Mouse (Mus musculus) C2C12 (cell line): Measurements from ENCODE around the gene Isca1. TPM values are rescaled to one million over a fixed set of nuclear protein-coding genes. Genes with fewer than 3 reads are reported as not detected.
"Not testable (repeated sequence)": the region's sequence is repeated elsewhere in the genome, so short reads cannot be mapped to it uniquely, and the experiment has no call there.

ENCODE experiments used
- H3K27me3 ChIP-seq: one replicate; pipeline ENCODE4 v1.6.1; 2011; ENCODE audit not compliant: control insufficient read depth, insufficient read depth, insufficient read length
- H3K36me3 ChIP-seq: one replicate; pipeline ENCODE4 v1.6.1; 2011; ENCODE audit not compliant: control insufficient read depth, insufficient read depth
- H3K4me3 ChIP-seq: one replicate; pipeline ENCODE4 v1.5.1; 2011; ENCODE audit warnings: mild to moderate bottlenecking, control low read depth; ENCODE audit not compliant: poor library complexity, insufficient read depth, severe bottlenecking
- H3K79me2 ChIP-seq: one replicate; pipeline ENCODE4 v1.6.1; 2011; ENCODE audit not compliant: control insufficient read depth, insufficient read depth
- H3K79me3 ChIP-seq: one replicate; pipeline ENCODE4 v1.6.1; 2011; ENCODE audit warnings: low read depth, control low read depth
- H3ac ChIP-seq: one replicate; pipeline ENCODE3; 2011; ENCODE audit warnings: low read depth; ENCODE audit not compliant: control insufficient read depth, insufficient read length
- CEBPB ChIP-seq: IDR thresholded peaks from one replicate; pipeline ENCODE4 v1.6.1; 2011; ENCODE audit warnings: low read depth, mild to moderate bottlenecking, control low read depth, moderate library complexity
- CTCF ChIP-seq: IDR thresholded peaks from one replicate; pipeline ENCODE4 v1.5.1; 2011; ENCODE audit not compliant: control insufficient read depth, insufficient read depth, insufficient read length
- FOSL1 ChIP-seq: IDR thresholded peaks from one replicate; pipeline ENCODE4 v1.8.0; 2011; ENCODE audit warnings: mild to moderate bottlenecking, low read length; ENCODE audit not compliant: poor library complexity, insufficient read depth, severe bottlenecking
- MAX ChIP-seq: IDR thresholded peaks from one replicate; pipeline ENCODE4 v1.6.1; 2011; ENCODE audit warnings: mild to moderate bottlenecking, control low read depth
- MYOD1 ChIP-seq: IDR thresholded peaks from one replicate; pipeline ENCODE4 v1.6.1; 2011; ENCODE audit warnings: low read depth; ENCODE audit not compliant: control insufficient read depth, insufficient read length
- MYOG ChIP-seq: IDR thresholded peaks from one replicate; pipeline ENCODE4 v1.6.1; 2011; ENCODE audit not compliant: control insufficient read depth, insufficient read length; ENCODE audit errors: extremely low read depth
- USF1 ChIP-seq: IDR thresholded peaks from one replicate; pipeline ENCODE4 v1.6.1; 2011; ENCODE audit warnings: low read depth, mild to moderate bottlenecking, control low read depth, moderate library complexity
- polyA plus RNA-seq: library from polyadenylated mRNA; unstranded; fragments of >200 nt; fragmentation: generic; extraction: Trizol; gene quantifications from one replicate; pipeline ENCODE4 v1.2.1, GENCODE M21; 2012; ENCODE audit warnings: missing spikeins

Gene Isca1
- polyA plus RNA-seq, 1 experiment, result 43.2 TPM

- Histone ChIP-seq H3ac (no peak overlapping the region), H3K27me3 (no peaks in the 10 kb centered on the region), H3K36me3 (no peaks in the 10 kb centered on the region), H3K4me3 (no peak overlapping the region), H3K79me3 (no peaks in the 10 kb centered on the region), H3K79me2 (no peaks in the 10 kb centered on the region)
- TF ChIP-seq USF1 (no peak), FOSL1 (no peak), CTCF (no peak), MYOD1 (no peak), MAX (no peak)
These were observed 24.1 kb downstream of the Isca1 start for GRCm38 (mm10) chr13:59745462-59745861.

DNA sequence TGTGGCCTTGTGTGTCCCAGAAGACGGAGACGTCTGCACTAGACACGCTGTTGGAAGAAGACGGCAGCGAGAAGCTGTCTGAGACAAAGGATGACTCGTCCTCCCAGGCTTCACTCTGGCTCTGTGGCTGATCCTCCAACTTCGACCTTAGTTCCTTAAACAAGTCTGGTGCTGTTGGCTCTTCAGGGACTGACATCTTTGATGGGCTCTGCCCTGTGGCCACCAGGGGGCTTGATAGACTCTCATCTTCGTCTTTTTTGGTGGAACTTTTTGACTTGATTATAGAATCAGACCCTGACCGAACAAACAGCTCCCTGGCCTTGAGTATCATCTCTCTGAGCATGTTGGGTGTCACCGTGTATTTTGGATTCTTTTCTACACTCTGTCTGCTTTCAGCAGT is 27.9 kb downstream of the Isca1 start:
- H3K79me3 ChIP-seq, result no peaks in the 10 kb centered on the region
- no peak overlapping the region for H3ac ChIP-seq
- H3K79me2 ChIP-seq, result no peaks in the 10 kb centered on the region
- TF ChIP-seq FOSL1 (no peak), CEBPB (no peak), MYOG (no peak), CTCF (no peak), USF1 (no peak), MYOD1 (no peak), MAX (no peak)
- H3K27me3 ChIP-seq, result peaks cover 5% of the 10 kb centered on the region
- H3K4me3 ChIP-seq, result no peak overlapping the region
- H3K36me3 ChIP-seq, result no peaks in the 10 kb centered on the region

GRCm38 (mm10) chr13:59741096-59741495 is 28.5 kb downstream of the Isca1 start:
- no peaks in the 10 kb centered on the region for H3K79me3 ChIP-seq
- H3K36me3 ChIP-seq, result no peaks in the 10 kb centered on the region
- no peak overlapping the region for H3ac ChIP-seq
- H3K4me3 ChIP-seq, result no peak overlapping the region
- H3K27me3 ChIP-seq, result peaks cover 5% of the 10 kb centered on the region
- H3K79me2 ChIP-seq, result no peaks in the 10 kb centered on the region
- TF ChIP-seq FOSL1 (no peak), MYOD1 (no peak), MAX (no peak), MYOG (no peak), CTCF (no peak), USF1 (no peak), CEBPB (no peak)

DNA sequence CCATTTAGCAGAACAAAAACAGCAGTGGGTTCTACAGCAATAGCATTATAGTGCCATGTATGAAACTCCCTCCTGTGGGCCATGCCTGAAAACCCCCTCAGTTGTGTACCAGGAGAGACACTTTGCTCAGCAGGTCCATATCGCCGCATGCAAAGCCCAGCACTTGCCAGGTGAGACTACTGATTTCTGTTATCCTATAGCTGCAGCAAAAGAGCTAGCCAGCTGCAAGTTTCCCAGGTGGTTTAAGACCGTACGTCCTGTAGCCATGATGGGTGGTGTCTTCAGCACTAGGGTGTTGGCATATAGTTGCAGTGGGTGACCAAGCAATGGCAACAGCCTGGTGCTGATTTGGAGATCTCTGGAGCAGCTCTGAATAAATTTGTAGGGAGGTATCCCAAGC is 30.2 kb downstream of the Isca1 start:
- Histone ChIP-seq H3ac (no peak overlapping the region), H3K36me3 (no peaks in the 10 kb centered on the region), H3K4me3 (no peak overlapping the region), H3K79me3 (no peaks in the 10 kb centered on the region), H3K27me3 (peaks cover 5% of the 10 kb centered on the region), H3K79me2 (no peaks in the 10 kb centered on the region)
- TF ChIP-seq CTCF, result no peak
- no peak for TF ChIP-seq MAX
- no peak for TF ChIP-seq MYOG
- no peak for TF ChIP-seq MYOD1

- no peak overlapping the region for H3ac ChIP-seq
- no peaks in the 10 kb centered on the region for H3K36me3 ChIP-seq
- no peak overlapping the region for H3K4me3 ChIP-seq
- H3K79me2 ChIP-seq, result no peaks in the 10 kb centered on the region
- peaks cover 5% of the 10 kb centered on the region for H3K27me3 ChIP-seq
- H3K79me3 ChIP-seq, result no peaks in the 10 kb centered on the region
- TF ChIP-seq FOSL1, result no peak
- no peak for TF ChIP-seq USF1
- TF ChIP-seq MAX, result no peak
- TF ChIP-seq CTCF, result no peak
- no peak for TF ChIP-seq MYOG
- TF ChIP-seq CEBPB, result no peak
- no peak for TF ChIP-seq MYOD1
These were observed 31.2 kb downstream of the Isca1 start for GRCm38 (mm10) chr13:59738455-59738854.

- H3K36me3 ChIP-seq, result no peaks in the 10 kb centered on the region
- H3K79me2 ChIP-seq, result no peaks in the 10 kb centered on the region
- no peak overlapping the region for H3K4me3 ChIP-seq
- peaks cover 9% of the 10 kb centered on the region for H3K27me3 ChIP-seq
- H3ac ChIP-seq, result no peak overlapping the region
- TF ChIP-seq MYOD1 (no peak), MYOG (no peak), USF1 (no peak), FOSL1 (no peak), CEBPB (no peak), CTCF (no peak), MAX (no peak)
- H3K79me3 ChIP-seq, result no peaks in the 10 kb centered on the region
These were observed 34.4 kb downstream of the Isca1 start for GRCm38 (mm10) chr13:59735190-59735589.

GRCm38 (mm10) chr13:59734347-59734746 is 35.3 kb downstream of the Isca1 start:
- H3K79me2 ChIP-seq, H3K36me3 ChIP-seq, H3K79me3 ChIP-seq, H3ac ChIP-seq, H3K4me3 ChIP-seq: not testable (repeated sequence)
- peaks cover 13% of the 10 kb centered on the region for H3K27me3 ChIP-seq
